Mouse (Mus musculus) embryo, embryonic 10 days (tissue): ENCODE results near the gene Donson.
A peak's percentile ranks its signal among the peaks of the same experiment; 100 is the strongest.
"Not testable (repeated sequence)": the region's sequence is repeated elsewhere in the genome, so short reads cannot be mapped to it uniquely, and the experiment has no call there.

Source experiments
- DNase-seq: peaks from one replicate; pipeline ENCODE4 v3.0.0-alpha.2; 2015; ENCODE audit warnings: low spot score

Gene Donson

DNA sequence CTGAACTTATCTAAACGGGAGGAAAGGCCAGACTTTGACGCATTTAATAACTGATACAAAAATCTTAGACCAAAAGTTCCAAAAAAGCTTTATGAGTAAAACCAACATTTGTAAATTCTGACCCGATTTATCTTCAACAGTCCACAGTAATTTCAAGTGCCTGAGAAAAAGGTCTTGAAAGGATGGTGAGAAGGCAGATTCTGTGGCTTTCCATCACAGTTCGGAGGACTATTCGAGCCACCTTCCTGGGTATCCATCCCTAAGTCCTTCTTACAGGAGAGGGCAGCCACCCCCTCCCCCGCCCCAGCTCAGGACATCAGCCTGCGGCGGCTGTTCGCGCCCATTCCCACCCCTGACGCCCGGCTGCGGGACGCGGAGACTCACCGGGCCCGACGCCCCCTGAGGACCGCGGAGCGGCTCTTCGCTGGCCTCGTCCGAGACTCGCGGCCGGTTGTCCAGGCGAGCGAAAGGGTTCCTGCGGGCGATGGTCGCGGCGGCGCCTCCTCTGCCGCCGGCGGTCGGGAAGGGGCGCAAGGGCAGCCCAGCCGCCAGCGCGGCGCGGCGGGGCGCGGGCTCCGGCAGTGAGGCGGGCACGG, 449 bp downstream of the Donson start:
- peak; percentile 35 for DNase-seq

- no peak for DNase-seq
Observed at GRCm38 (mm10) chr16:91686369-91686768, 2.2 kb downstream of the Donson start.

DNA sequence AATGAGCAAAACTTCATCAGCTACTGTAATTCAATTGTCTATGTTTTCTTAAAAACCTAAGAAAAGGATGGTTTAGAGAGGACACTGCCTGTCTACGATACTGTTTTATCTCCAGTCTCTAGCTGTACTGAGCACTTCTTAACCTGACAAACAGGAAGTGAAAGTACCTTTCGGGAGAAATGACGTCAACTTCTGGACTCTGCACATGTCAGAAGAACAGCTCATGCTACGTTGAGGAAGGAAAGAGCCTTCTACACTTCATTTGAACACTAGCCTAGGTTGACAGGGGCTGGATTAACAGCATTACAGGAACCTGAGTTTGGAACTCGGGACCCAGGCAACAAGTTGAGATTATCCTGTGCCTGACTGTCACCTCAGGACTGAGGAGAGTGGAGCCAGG, 3.0 kb downstream of the Donson start:
- peak; percentile 3 for DNase-seq

DNA sequence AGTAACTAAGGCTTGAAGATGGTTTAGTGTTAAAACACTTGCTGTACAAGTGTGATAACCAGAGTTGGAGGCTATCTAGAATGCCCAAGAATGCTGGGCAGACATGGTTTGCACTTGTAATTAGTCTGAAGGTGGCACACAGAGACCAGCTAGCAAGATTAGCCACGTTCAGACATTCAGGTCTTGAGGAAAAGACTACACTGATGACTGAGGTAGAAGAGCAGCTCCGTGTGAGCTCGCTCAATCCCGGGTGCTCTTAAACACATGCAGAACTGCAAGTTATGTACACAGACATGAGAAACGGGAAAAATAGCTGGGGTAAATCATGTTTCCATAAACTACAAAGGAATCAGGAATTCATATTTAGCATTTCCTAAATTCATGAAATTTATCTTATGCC, 7.9 kb downstream of the Donson start:
- DNase-seq, result no peak

DNA sequence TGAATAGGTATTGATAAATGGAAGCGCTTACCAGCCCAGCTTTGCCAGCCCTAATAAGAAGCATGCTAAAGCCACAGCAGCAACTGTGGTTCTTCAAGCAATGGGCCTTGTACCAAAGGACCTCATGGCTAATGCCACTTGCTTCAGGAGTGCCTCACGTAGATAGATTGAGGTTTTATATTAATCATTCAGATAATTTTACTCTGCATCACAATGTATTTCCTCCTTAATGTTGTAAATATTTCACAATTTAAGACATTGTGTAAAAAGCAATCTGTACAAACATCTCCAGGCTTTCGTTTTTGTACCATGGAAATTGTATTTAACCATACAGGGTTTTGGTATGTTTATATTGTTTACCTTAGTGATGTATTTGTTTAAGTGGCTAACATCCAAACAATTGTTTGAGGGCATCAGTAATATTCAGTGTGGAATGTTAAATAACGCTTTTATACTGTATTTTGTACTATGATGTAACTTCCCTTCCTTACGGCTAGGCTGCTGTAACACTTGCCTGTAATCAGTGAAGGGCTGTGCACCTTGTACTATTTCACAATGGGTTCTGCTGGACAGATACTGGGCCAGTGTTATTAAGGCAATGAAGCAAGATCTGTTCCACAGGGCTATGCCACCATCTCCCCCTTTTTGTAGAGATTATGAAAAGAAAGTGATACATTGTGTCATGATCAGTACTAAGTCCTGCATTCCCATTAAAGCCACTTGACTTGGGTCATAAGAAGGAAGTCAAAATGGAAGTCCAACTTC, 10.2 kb downstream of the Donson start:
- peak; percentile 3 for DNase-seq

DNA sequence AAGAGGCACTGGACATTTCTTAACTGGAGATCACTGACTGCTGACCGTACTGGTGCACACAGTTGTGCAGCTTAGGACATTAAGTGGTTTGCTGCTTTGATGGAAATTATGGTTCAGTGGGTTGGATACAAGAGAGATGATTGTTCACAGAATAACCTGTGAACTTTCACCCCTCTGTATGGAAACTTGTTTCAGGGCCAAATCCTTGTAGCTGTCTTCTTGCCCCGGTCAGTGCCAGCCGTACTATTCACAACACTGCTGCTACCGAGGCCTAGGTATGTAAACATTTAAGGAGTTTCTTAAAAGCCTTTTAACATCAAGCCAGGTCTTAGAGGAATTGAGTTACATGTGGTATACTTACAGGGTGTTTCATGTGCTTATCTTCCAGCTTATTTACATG, 14.1 kb downstream of the Donson start:
- DNase-seq, result no peak

- DNase-seq, result no peak
Observed at GRCm38 (mm10) chr16:91663795-91664194, 24.8 kb downstream of the Donson start.

GRCm38 (mm10) chr16:91662336-91662735, 26.2 kb downstream of the Donson start:
- DNase-seq, result no peak

DNA sequence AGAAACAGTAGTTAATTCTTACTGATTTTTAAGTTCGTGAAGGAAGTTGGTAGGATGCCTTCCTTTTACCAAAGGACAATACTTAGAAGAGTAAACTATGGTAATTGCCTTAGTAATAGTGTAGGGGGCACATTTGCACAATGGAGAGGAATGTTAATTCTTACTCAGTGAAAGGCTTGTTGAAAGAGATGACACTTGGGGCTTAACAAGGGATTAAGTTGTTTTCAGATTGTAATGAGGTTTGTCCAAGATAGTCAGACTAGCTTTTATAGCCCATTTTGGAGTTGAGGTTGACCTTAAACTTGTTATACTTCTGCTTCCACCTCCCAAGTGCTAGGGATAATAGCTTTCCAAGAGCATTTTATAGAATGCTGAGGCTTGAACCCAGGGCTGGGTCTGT, 27.2 kb downstream of the Donson start:
- no peak for DNase-seq

GRCm38 (mm10) chr16:91659798-91660197, 28.8 kb downstream of the Donson start:
- DNase-seq, result no peak

DNA sequence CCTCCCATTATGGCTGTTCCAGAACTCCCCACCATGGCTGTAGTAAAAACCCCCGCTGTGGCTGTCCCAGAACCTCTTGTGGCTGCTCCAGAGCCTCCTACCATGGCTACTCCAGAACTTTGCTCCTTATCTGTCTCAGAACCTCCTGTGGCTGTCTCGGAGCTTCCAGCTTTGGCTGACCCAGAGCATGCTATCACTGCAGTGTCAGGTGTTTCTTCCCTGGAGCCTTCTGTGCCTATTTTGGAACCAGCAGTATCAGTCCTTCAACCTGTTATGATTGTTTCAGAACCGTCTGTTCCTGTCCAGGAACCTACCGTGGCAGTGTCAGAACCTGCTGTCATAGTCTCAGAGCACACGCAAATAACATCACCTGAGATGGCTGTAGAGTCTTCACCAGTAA, 30.1 kb downstream of the Donson start:
- no peak for DNase-seq

- DNase-seq, result no peak
Observed at GRCm38 (mm10) chr16:91657285-91657684, 31.3 kb downstream of the Donson start.

GRCm38 (mm10) chr16:91655285-91655684, 33.3 kb downstream of the Donson start:
- DNase-seq, result no peak

DNA sequence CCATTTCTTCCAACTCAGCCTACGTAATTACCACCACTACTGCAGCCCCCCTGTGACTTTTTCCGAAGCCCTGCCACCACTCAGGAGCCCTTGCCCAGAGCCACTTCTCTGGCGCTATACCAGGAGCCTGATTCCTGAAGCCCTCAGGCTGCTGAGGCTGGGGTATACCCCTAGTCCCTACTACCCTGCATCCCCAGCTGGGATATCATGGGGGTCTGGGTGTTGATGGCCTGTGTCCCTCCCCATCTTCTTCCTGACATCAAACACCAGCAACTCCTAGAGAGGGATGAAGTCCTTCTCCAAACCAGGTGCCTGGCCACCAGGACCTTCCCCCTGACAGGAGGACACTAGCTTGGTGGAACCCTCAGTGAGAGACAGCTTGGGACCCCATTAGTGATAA, 36.4 kb downstream of the Donson start:
- no peak for DNase-seq

- DNase-seq, result no peak
Observed at GRCm38 (mm10) chr16:91649781-91650180, 38.8 kb downstream of the Donson start.

GRCm38 (mm10) chr16:91649246-91649645, 39.3 kb downstream of the Donson start:
- DNase-seq, result no peak

GRCm38 (mm10) chr16:91648220-91648550, 40.4 kb downstream of the Donson start:
- peak; percentile 77 for DNase-seq

GRCm38 (mm10) chr16:91647461-91648219, 40.9 kb downstream of the Donson start, which contains the start of gene Son:
Son (plus strand) TSS chr16:91647506.
- DNase-seq, result peak; percentile 99

DNA sequence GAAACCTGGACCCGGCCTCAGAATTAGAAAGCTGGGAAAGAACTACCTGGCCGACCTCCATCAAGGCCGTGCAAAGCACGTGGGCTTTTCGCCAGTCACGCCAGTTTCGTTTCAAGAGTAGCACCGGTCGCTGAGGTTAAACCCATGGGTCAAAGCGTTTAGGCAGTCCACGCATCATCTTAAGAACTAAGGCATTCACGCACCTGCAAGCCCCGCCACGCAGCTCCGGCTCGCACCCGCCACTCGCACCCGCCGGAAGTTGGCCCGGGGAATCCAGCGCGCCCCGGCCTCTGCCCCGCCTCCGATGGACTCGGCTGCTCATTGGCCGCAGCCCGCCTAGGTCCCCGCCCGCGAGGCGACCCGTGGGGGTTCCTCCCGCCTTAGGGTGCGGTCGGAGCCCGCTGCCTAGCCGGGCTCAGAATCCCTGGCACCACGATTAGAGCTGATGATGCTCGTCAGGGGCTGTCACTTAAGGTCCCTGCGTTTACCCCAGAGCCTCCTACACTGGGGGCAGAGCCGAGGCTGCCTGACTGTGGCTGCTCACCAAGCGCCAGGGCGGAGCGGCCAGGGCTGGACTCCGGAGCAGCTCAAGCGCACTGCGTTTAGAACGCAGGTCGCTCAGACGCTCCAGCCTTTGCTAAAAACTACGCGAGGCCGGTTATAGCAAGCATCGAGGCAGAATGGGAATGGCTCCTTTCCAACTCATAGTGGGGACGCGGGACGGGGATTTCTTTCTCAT, 41.7 kb downstream of the Donson start, which contains the start of gene Gart:
Gene Gart (minus strand): TSS at position 272 of the 739 bp plus-strand sequence.
- peak; percentile 94 for DNase-seq

GRCm38 (mm10) chr16:91645995-91646602, 42.5 kb downstream of the Donson start:
- DNase-seq, result peak; percentile 42

GRCm38 (mm10) chr16:91645420-91645819, 43.1 kb downstream of the Donson start:
- DNase-seq, result not testable (repeated sequence)

DNA sequence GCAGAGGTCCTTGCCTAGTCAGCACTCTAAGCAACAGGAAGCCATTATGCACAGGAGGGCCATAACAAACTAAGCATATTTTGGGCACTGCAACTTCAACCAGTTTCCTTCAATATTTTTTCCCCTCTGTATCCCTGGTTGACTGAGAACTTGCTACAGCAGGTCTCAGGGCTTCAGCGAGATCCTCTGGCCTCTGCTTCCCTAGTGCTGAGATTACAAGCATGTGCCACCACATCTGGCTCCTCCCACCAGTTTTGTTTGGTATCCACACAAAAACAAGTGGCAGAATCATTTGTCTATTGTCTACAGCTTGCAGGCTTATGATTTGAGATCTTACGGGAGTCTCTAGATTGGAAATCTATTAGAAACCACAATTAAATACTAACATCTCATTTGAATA, 43.7 kb downstream of the Donson start:
- no peak for DNase-seq
